Mouse (Mus musculus) fat pad, adult 2 months (tissue): ENCODE data around the gene 4930524J08Rik.

Experiments
- DNase-seq: peaks from one replicate; pipeline ENCODE4 v3.0.0-alpha.2; 2011; ENCODE audit warnings: low read depth, low spot score; ENCODE audit errors: extremely low read depth

Gene 4930524J08Rik

GRCm38 (mm10) chr5:99978699-99979442, at the start of gene 4930524J08Rik, which contains the start of gene Hnrnpd:
Gene 4930524J08Rik (plus strand): TSS chr5:99979061.
Gene Hnrnpd (minus strand): TSS chr5:99978938.
- DNase-seq, result no peak

- DNase-seq, result no peak
Measured at GRCm38 (mm10) chr5:99931910-99932309, 47.0 kb upstream of the 4930524J08Rik start.

DNA sequence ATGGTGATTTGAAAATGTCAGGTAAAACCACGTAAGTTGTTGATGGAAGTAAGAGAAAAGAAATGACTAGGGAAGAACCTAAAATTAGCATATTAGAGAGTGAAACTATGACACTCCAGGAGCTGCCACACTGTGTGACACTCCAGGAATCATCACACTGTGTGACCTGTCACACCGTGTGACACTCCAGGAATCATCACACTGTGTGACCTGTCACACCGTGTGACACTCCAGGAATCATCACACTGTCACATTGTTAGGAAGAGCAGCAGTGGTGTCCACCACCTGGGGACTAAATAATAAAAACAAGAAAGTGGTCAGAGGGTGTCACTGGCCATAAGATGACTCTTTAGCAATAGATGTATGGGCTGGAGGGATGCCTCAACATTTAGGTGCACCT, 39.4 kb upstream of the 4930524J08Rik start:
- no peak for DNase-seq

- no peak for DNase-seq
Measured at GRCm38 (mm10) chr5:99941273-99941672, 37.6 kb upstream of the 4930524J08Rik start.

- DNase-seq, result no peak
Measured at GRCm38 (mm10) chr5:99941776-99942502, 36.9 kb upstream of the 4930524J08Rik start.

GRCm38 (mm10) chr5:99952513-99952912, 26.3 kb upstream of the 4930524J08Rik start:
- DNase-seq, result no peak

DNA sequence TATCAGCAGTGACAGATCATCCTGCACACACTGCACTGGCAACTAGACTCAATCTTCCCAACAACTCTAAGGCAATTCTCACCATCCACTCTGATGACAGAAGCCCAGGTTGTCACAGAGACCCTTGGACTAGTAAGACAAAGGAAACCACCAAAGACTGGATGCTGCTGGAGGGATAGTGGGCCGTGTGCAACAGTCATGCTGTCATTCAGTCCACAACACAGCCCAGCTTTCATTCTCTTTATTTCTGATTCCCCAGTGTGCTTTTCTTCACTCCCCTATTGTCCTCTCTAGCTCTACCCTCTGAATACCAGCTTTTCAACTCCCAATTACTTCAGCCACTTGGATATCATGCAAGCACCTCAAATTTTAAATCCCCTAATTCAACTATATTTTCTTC, 25.0 kb upstream of the 4930524J08Rik start:
- DNase-seq, result no peak

DNA sequence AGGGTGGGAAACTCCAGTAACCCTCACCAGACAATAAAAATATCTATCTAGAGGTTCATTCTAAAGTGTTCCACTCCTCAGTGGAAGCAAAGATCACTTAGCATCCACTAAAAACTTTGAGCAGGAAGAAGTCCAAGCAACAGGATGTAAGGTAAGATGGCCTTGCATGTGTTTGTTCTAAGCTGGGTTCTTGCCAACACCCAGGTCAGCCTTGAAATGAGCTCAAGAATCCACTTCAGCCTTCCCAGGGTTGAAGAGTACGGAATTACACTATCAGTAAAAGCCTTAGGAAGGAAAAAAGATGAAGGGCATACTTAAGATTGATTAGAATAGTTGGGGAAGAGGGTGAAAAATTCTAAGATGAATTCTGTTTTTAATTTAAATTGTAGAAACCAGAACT, 20.2 kb upstream of the 4930524J08Rik start:
- DNase-seq, result no peak

DNA sequence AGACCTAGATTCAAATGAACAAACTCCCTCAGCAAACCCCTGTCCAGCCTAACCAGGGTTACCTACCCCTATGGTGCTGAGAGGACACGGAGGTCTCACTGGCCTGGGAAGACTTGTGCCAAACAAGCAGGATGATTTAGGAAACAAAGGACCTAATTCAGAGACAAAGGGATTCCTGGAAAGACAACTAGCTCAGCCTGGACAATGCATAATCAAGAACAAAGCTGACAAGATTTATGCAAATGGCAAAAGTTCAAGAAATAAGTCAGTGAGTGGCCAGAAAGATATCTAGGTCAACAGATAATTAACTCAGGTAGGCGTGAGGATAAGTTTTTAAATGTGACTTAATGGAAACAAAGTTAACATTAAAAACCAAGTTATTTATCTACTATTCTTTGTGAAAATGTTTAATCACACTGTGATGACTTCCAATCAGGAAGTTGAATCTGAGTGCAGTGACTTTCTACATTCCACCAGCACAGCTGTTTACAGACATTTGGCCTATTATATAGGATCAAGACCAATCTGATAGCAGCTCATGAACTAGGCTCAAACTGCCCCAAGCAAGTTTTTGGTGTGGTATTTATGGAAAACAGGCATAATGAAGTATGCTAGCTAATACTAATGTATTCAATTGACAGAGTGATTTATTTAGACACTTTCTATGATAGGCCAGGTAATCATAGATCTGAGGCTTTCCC, 19.5 kb upstream of the 4930524J08Rik start:
- DNase-seq, result no peak

GRCm38 (mm10) chr5:99959960-99960359, 18.9 kb upstream of the 4930524J08Rik start:
- no peak for DNase-seq

DNA sequence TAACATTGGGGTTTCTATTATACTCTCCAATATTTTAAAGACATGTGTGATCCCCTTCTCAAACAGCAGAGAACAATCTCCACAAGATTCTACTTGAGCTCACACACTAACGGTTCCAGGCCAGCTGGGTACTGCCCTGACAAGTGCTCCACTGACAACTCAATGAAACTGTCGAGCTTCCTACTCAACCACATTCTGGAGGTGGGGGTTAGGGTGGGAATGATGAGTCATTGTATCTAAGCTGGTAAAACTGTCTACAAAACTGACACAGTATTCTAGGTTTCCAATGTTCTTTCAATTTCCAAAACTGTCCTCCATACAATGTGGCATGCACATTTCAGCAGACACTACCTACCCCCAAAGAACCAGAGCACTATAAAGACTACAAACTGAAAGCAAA, 4.9 kb upstream of the 4930524J08Rik start:
- no peak for DNase-seq

DNA sequence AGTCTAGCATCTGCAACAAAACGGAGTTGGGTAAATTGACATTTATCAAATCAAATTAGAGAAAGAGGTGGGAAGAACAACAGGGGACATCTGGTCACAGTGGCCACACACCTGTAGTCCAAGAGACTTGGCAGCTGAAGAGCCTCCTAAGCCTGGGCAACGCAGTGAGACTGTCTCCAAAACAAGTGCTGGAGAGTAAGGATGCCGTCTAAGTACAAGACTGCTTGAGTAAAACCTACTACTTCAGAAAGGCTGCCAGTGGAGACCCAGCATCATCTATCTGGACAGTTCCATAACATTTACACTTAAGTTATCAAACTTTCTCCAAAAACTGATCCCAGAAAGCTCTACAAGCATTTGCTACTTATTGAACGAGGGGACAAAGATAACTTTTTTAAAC, 3.8 kb upstream of the 4930524J08Rik start:
- DNase-seq, result no peak

GRCm38 (mm10) chr5:99975776-99976175, 3.1 kb upstream of the 4930524J08Rik start:
- DNase-seq, result no peak

DNA sequence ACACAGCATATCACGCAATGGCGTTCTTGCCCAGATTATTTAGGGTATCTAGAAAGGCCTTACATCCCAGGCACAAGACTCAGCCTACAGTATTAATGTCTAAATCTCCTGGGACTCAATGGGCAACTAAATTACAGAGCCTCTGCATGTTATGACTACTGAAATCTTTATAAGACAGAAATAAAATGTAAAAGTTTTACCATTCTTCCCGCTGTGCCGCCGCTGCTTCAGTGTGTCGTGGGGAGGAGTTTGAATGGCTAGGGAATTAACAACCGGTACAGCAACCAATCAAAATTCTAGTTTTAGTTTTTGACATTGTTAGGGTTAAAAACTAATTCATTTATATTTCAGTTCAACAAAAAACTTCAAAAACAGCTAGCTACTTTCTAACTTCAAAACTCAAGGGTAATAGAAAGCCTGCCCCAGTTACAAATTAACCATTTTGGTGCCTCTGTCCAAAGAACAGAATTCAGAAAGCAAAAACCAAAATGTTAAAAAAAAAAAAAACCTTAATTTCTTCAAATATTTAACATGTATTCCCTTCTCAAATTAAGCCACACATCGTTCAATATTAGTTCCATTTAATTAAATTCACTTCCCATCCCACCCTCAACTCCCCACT, 2.4 kb upstream of the 4930524J08Rik start:
- DNase-seq, result no peak

- no peak for DNase-seq
Measured at GRCm38 (mm10) chr5:99977516-99978301, 1.2 kb upstream of the 4930524J08Rik start.

DNA sequence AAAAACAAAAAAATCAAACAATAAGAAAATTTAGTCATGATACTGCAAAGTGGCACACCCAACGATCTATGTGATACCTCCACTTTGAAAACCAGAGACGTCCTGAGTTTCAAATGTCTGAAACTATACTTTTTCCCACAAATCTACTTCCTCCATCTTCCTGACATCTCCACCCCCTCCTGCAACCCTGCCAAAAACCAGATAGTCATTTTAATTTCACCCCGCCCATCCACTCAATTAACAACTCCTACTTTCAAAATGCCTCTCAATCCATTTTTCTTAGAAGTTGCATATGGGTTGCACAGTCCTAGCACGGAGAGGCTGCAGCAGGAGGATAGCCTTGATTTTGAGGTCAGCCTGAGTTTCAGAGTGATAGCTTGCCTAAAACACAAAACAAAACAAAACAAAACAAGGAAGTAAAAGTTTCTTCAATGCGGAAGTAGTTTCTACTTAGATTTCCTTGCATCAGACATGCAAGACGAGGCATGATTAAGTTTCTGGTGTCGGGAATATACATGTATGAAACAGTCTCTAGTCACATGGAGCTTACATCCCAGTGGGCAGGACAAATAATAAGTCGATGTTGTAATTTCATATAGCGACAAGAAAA, 4.7 kb downstream of the 4930524J08Rik start:
- DNase-seq, result no peak

DNA sequence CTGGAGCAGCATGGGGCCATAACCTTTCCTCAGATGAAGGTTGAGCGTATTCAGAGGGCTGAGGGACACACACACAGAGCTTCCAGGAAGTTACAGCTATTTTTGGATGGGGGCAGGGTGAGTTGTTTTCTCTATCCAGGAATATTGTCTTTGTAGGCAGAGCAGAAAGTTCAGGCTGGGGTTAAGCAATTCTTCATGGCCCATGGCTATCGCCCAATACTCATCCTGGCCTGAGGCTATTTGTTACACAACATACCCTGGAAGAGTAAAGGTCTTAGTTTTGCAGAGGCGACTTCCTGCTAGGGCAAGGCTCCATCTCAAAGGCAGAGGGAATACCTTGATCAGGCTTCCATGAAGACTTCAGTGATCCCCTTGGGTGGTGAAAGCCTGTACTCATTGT, 15.3 kb downstream of the 4930524J08Rik start:
- no peak for DNase-seq

DNA sequence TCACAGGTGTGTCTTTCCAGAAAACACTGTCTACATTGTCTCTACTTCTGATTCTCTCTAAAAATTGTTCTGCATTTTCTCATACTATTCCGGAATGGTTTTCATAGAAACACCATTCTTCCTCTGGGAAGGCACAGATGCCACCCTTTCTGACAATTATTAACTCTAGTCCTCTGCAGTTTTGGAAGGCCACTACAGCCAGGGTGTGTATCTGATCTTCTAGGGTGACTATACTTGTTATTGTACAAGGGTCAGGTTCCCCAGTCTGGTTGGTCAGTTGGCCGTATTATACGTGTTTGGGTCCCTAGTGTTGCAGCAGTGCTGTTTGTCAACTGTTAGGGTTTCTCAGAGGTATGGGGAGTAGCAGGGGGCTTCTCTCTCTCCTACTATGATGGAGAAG, 15.8 kb downstream of the 4930524J08Rik start:
- no peak for DNase-seq

DNA sequence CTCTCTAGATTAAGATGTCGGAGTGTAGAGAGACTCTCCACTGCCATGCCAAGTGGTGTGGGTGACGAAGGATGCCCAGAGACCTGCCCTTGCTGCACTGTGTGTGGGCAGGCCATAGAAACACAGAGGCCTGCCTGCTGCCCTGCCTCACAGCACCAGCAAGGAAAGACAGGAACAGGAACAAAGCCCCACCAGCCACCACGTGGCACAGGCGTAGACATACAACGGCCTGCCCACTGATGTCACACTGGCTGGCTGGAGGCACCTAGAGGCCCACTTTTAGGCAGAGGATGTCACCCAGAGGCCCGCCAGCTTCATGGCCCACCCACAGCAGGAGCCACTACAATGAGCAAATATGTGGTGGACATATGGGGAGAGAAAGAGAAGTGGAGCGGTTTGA, 21.2 kb downstream of the 4930524J08Rik start:
- no peak for DNase-seq

DNA sequence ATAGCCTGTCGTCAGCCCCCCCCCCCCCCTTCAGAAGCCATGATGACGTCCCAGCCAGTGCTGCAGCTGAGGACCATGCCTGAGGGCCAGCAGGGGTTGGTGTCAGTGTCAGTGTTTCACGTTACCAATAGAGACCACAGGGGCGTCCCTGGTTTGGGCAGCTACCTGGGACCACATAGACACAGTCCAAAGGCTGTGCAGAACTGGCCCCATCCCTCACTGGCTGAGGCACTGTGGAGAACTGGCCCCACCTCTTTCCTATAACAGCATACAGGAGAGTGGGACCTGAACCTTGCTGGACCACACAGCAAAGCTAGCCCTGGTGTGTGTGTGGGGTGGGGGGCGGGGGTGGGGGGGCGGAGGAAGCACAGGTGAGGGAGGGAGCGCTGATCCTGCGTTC, 21.6 kb downstream of the 4930524J08Rik start:
- no peak for DNase-seq
